Mouse (Mus musculus) stomach, postnatal 0 days (tissue): ENCODE data around the gene Slamf8. TPM values are rescaled to one million over a fixed set of nuclear protein-coding genes. Genes with fewer than 3 reads are reported as not detected.

Experiments used
- ATAC-seq: fragments of 200-750 bp; cut with Nextera tagmentation; 2 replicates; pipeline ENCODE4 v1.8.0; 2017; ENCODE audit not compliant: low FRiP score, low TSS enrichment
- DNase-seq: peaks from one replicate; pipeline ENCODE4 v3.0.0-alpha.2; 2016; ENCODE audit warnings: low spot score
- H3K27ac ChIP-seq: fragments of 300-500 bp; sonication (generic); replicated peaks from 2 replicates; pipeline ENCODE4 v1.5.1; 2014; ENCODE audit warnings: mild to moderate bottlenecking, control low read depth
- H3K27me3 ChIP-seq: fragments of 300-500 bp; sonication (generic); 2 replicates; pipeline ENCODE4 v1.6.1; 2014; ENCODE audit warnings: low read length; ENCODE audit not compliant: control insufficient read depth, insufficient read depth
- H3K36me3 ChIP-seq: fragments of 300-500 bp; sonication (generic); 2 replicates; pipeline ENCODE4 v1.6.1; 2014; ENCODE audit warnings: low read length, mixed read lengths; ENCODE audit not compliant: control insufficient read depth, insufficient read depth
- H3K4me1 ChIP-seq: fragments of 300-500 bp; sonication (generic); replicated peaks from 2 replicates; pipeline ENCODE4 v1.6.1; 2014; ENCODE audit warnings: antibody characterized with exemption; ENCODE audit not compliant: control insufficient read depth, insufficient read depth
- H3K4me2 ChIP-seq: fragments of 300-500 bp; sonication (generic); replicated peaks from 2 replicates; pipeline ENCODE4 v1.6.1; 2014; ENCODE audit warnings: low read depth, mild to moderate bottlenecking, control low read depth, moderate library complexity
- H3K4me3 ChIP-seq: fragments of 300-500 bp; sonication (generic); 2 replicates; pipeline ENCODE4 v1.5.1; 2014; ENCODE audit warnings: low read depth, low read length, control low read depth
- H3K9ac ChIP-seq: fragments of 300-500 bp; sonication (generic); 2 replicates; pipeline ENCODE4 v1.6.1; 2014; ENCODE audit warnings: mild to moderate bottlenecking, low read length, control low read depth, mixed read lengths
- H3K9me3 ChIP-seq: fragments of 300-500 bp; sonication (generic); 2 replicates; pipeline ENCODE4 v1.6.1; 2016; ENCODE audit warnings: low read length; ENCODE audit not compliant: control insufficient read depth
- CTCF ChIP-seq: IDR thresholded peaks from 2 replicates; pipeline ENCODE4 v1.5.1; 2016; ENCODE audit warnings: antibody characterized with exemption, low read depth, mild to moderate bottlenecking, moderate library complexity
- EP300 ChIP-seq: optimal IDR thresholded peaks from 2 replicates; pipeline ENCODE3; 2016; ENCODE audit warnings: antibody characterized with exemption
- WGBS: fragments of 180-500 bp; shearing (Covaris S2); extraction: QIAGEN DNeasy Blood & Tissue Kit; methylation state at CpG from one replicate; pipeline ENCODE4 v1.1.7; 2014; 5-methylcytosine and 5-hydroxymethylcytosine counted together
- polyA plus RNA-seq: library from polyadenylated mRNA; unstranded; fragments of >200 nt; fragmentation: Nextera tagmentation; extraction: Ambion mirVana; gene quantifications from 2 replicates; pipeline ENCODE4 v1.2.1, GENCODE M21; 2015

Slamf8 gene
- polyA plus RNA-seq, 1 experiment from 2014 or later = 0.12 TPM

GRCm38 (mm10) chr1:172585612-172586567, 4.5 kb downstream of the Slamf8 start:
- H3K9ac ChIP-seq = no peak overlapping the region
- H3K4me1 ChIP-seq = no peaks in the 10 kb centered on the region
- 38% methylated on average over 26 of the region's 26 CpGs for WGBS

GRCm38 (mm10) chr1:172585026-172585425, 5.3 kb downstream of the Slamf8 start:
- WGBS = 49% methylated on average over 4 of the region's 4 CpGs
- no peak for TF ChIP-seq EP300
- TF ChIP-seq CTCF = no peak
- no peaks in the 10 kb centered on the region for H3K36me3 ChIP-seq
- no peaks in the 10 kb centered on the region for H3K27me3 ChIP-seq
- H3K4me2 ChIP-seq = no peak overlapping the region
- H3K9me3 ChIP-seq = no peaks in the 10 kb centered on the region
- H3K27ac ChIP-seq = no peak overlapping the region
- DNase-seq (no peak), ATAC-seq (no peak)
- H3K4me1 ChIP-seq = no peaks in the 10 kb centered on the region
- H3K4me3 ChIP-seq = no peak overlapping the region
- no peak overlapping the region for H3K9ac ChIP-seq

More at GRCm38 (mm10) chr1:172585612-172586567, 4.5 kb downstream of the Slamf8 start:
- Histone ChIP-seq H3K36me3 (no peaks in the 10 kb centered on the region), H3K4me2 (no peak overlapping the region), H3K4me3 (no peak overlapping the region), H3K27ac (no peak overlapping the region), H3K9me3 (no peaks in the 10 kb centered on the region), H3K27me3 (no peaks in the 10 kb centered on the region)
- no peak for DNase-seq
- TF ChIP-seq CTCF (no peak), EP300 (no peak)
- no peak for ATAC-seq

GRCm38 (mm10) chr1:172584271-172584670, 6.1 kb downstream of the Slamf8 start:
- Histone ChIP-seq H3K4me3 (no peak overlapping the region), H3K4me1 (no peaks in the 10 kb centered on the region), H3K9ac (no peak overlapping the region), H3K27me3 (no peaks in the 10 kb centered on the region), H3K4me2 (no peak overlapping the region), H3K36me3 (no peaks in the 10 kb centered on the region), H3K27ac (no peak overlapping the region), H3K9me3 (no peaks in the 10 kb centered on the region)
- DNase-seq (no peak), ATAC-seq (no peak)
- WGBS = 84% methylated on average over 6 of the region's 6 CpGs
- TF ChIP-seq EP300 = no peak
- TF ChIP-seq CTCF = no peak

- no peak for ATAC-seq
- Histone ChIP-seq H3K9ac (no peak overlapping the region), H3K4me2 (no peak overlapping the region), H3K4me1 (no peaks in the 10 kb centered on the region), H3K9me3 (no peaks in the 10 kb centered on the region), H3K27me3 (no peaks in the 10 kb centered on the region), H3K27ac (no peak overlapping the region), H3K36me3 (no peaks in the 10 kb centered on the region), H3K4me3 (no peak overlapping the region)
- TF ChIP-seq EP300 = no peak
- TF ChIP-seq CTCF = no peak
- 82% methylated on average over 8 of the region's 8 CpGs for WGBS
- DNase-seq = no peak
These were observed 7.9 kb downstream of the Slamf8 start for GRCm38 (mm10) chr1:172582436-172582835.

DNA sequence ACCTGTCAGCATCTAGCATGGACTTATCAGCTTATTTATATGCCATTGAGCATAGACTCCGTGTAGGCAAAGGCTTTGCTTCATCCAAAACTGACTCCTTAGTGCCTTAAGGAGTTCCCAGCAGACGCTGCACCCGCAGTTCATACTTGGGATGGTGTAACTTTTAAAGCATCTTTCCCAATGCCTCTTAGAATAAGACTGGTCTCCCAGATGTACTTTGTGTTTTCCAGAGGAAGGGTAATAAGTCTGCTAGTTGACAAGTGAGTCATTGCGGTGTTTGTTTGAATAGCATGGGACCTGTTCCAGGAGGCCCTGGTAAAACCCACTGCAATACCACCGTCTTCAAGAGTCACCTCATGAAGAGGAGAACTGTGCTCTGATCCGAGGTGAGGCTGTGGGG, 10.3 kb downstream of the Slamf8 start:
- 38% methylated on average over 6 of the region's 6 CpGs for WGBS
- H3K27ac ChIP-seq = 0 out of 2 replicates have a peak overlapping the region, but pooled peaks have one; percentile 53
- no peaks in the 10 kb centered on the region for H3K36me3 ChIP-seq
- no peaks in the 10 kb centered on the region for H3K9me3 ChIP-seq
- H3K4me1 ChIP-seq = no peaks in the 10 kb centered on the region
- TF ChIP-seq EP300 (peak; percentile 50), CTCF (no peak)
- DNase-seq (no peak), ATAC-seq (peak; percentile 68)
- no peak overlapping the region for H3K4me3 ChIP-seq
- H3K9ac ChIP-seq = no peak overlapping the region
- H3K4me2 ChIP-seq = no peak overlapping the region
- H3K27me3 ChIP-seq = no peaks in the 10 kb centered on the region

- DNase-seq (no peak), ATAC-seq (no peak)
- no peaks in the 10 kb centered on the region for H3K27me3 ChIP-seq
- WGBS = 23% methylated on average over 4 of the region's 4 CpGs
- no peak overlapping the region for H3K27ac ChIP-seq
- TF ChIP-seq CTCF (no peak), EP300 (no peak)
- H3K4me1 ChIP-seq = no peaks in the 10 kb centered on the region
- no peak overlapping the region for H3K4me2 ChIP-seq
- no peak overlapping the region for H3K4me3 ChIP-seq
- no peaks in the 10 kb centered on the region for H3K36me3 ChIP-seq
- no peaks in the 10 kb centered on the region for H3K9me3 ChIP-seq
- H3K9ac ChIP-seq = no peak overlapping the region
These were observed 22.6 kb downstream of the Slamf8 start for GRCm38 (mm10) chr1:172567758-172568157.
